Mouse (Mus musculus): Measurements from ENCODE around the gene March8. TPM values are rescaled to one million over a fixed set of nuclear protein-coding genes. Genes with fewer than 3 reads are reported as not detected.

March8 gene
- polyA plus RNA-seq, 1 experiment from 2014 or later: 24.0 TPM

- Histone ChIP-seq H3K27me3 (ENCODE audit: control insufficient read depth, insufficient read depth, low read length) (no peaks in the 10 kb centered on the region), H3K4me1 (replicated peaks; ENCODE audit: control insufficient read depth, insufficient read depth) (no peaks in the 10 kb centered on the region), H3K4me2 (replicated peaks; ENCODE audit: low read depth) (no peak overlapping the region), H3K9me3 (ENCODE audit: control insufficient read depth, low read length) (no peaks in the 10 kb centered on the region), H3K9ac (ENCODE audit: low read length) (no peak overlapping the region), H3K36me3 (ENCODE audit: control insufficient read depth, insufficient read depth, low read length) (no peaks in the 10 kb centered on the region), H3K4me3 (ENCODE audit: low read depth, low read length) (no peak overlapping the region), H3K27ac (replicated peaks) (no peak overlapping the region)
- peak; percentile 5 for DNase-seq (ENCODE audit: low spot score)
- no peak for TF ChIP-seq EP300 (optimal IDR thresholded peaks at IDR 0.05)
- no peak for TF ChIP-seq CTCF (IDR thresholded peaks at IDR 0.05; ENCODE audit: low read depth)
- ATAC-seq (ENCODE audit: low FRiP score, low TSS enrichment): no peak
- 76% methylated on average over 2 of the region's 2 CpGs for WGBS
Measured at GRCm38 (mm10) chr6:116394916-116395648, 57.3 kb downstream of the March8 start.

GRCm38 (mm10) chr6:116397621-116398020, 59.8 kb downstream of the March8 start:
- WGBS: 62% methylated on average over 6 of the region's 6 CpGs

GRCm38 (mm10) chr6:116398136-116398535, 60.3 kb downstream of the March8 start:
- 83% methylated on average over 2 of the region's 2 CpGs for WGBS
- ATAC-seq (ENCODE audit: low FRiP score, low TSS enrichment) (no peak), DNase-seq (ENCODE audit: low spot score) (no peak)

More at GRCm38 (mm10) chr6:116397621-116398020, 59.8 kb downstream of the March8 start:
- H3K27me3 ChIP-seq (ENCODE audit: control insufficient read depth, insufficient read depth, low read length): no peaks in the 10 kb centered on the region
- H3K9me3 ChIP-seq (ENCODE audit: control insufficient read depth, low read length): no peaks in the 10 kb centered on the region
- DNase-seq (ENCODE audit: low spot score): no peak
- H3K4me3 ChIP-seq (ENCODE audit: low read depth, low read length): no peak overlapping the region
- H3K9ac ChIP-seq (ENCODE audit: low read length): no peak overlapping the region
- H3K27ac ChIP-seq (replicated peaks): no peak overlapping the region
- H3K36me3 ChIP-seq (ENCODE audit: control insufficient read depth, insufficient read depth, low read length): peaks cover 2% of the 10 kb centered on the region; the same call in 1 of the 2 replicates
- H3K4me2 ChIP-seq (replicated peaks; ENCODE audit: low read depth): no peak overlapping the region
- H3K4me1 ChIP-seq (replicated peaks; ENCODE audit: control insufficient read depth, insufficient read depth): no peaks in the 10 kb centered on the region
- ATAC-seq (ENCODE audit: low FRiP score, low TSS enrichment): no peak
- TF ChIP-seq EP300 (optimal IDR thresholded peaks at IDR 0.05): no peak
- no peak for TF ChIP-seq CTCF (IDR thresholded peaks at IDR 0.05; ENCODE audit: low read depth)

DNA sequence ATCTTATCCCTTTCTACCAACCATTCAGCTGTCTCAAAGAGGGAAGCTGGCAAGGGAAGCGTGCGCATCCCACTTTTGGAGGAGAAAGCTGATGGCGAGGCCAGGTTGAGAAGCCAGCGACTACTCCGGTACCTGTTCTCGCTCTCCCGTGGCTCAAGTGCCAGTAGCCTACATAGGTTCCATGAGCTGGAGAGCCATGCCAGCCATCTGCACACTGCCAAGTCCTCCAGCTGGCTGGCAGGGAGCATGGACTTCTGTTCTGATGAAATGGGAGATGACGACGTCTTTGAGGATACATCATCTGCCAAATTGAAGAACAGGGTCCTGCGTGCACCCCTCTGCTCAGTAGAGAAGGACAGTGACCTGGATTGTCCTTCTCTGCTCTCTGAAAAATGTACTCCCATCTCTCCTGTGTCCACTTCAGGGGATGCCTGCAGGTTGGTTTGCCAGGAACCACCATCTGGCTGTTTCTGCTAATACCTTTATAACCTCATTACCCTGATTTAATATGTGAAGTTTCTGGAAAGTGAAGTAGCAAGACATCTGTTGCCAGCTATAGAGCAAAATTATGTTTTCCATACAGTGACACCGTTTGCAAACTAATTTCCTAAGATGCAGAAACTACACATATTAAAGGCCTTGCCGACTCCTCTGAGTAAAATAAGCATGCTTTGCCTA, 64.1 kb downstream of the March8 start:
- Histone ChIP-seq H3K27ac (replicated peaks) (no peak overlapping the region), H3K9me3 (ENCODE audit: control insufficient read depth, low read length) (no peaks in the 10 kb centered on the region), H3K4me2 (replicated peaks; ENCODE audit: low read depth) (no peak overlapping the region), H3K27me3 (ENCODE audit: control insufficient read depth, insufficient read depth, low read length) (no peaks in the 10 kb centered on the region), H3K4me3 (ENCODE audit: low read depth, low read length) (no peak overlapping the region), H3K4me1 (replicated peaks; ENCODE audit: control insufficient read depth, insufficient read depth) (no peaks in the 10 kb centered on the region), H3K9ac (ENCODE audit: low read length) (no peak overlapping the region), H3K36me3 (ENCODE audit: control insufficient read depth, insufficient read depth, low read length) (peaks cover 5% of the 10 kb centered on the region; the same call in 1 of the 2 replicates)
- ATAC-seq (ENCODE audit: low FRiP score, low TSS enrichment) (no peak), DNase-seq (ENCODE audit: low spot score) (no peak)
- WGBS: 96% methylated on average over 12 of the region's 12 CpGs
- TF ChIP-seq CTCF (IDR thresholded peaks at IDR 0.05; ENCODE audit: low read depth) (no peak), EP300 (optimal IDR thresholded peaks at IDR 0.05) (no peak)

More at GRCm38 (mm10) chr6:116398136-116398535, 60.3 kb downstream of the March8 start:
- Histone ChIP-seq H3K4me2 (replicated peaks; ENCODE audit: low read depth) (no peak overlapping the region), H3K9ac (ENCODE audit: low read length) (no peak overlapping the region), H3K4me1 (replicated peaks; ENCODE audit: control insufficient read depth, insufficient read depth) (no peaks in the 10 kb centered on the region), H3K27me3 (ENCODE audit: control insufficient read depth, insufficient read depth, low read length) (no peaks in the 10 kb centered on the region), H3K9me3 (ENCODE audit: control insufficient read depth, low read length) (no peaks in the 10 kb centered on the region), H3K36me3 (ENCODE audit: control insufficient read depth, insufficient read depth, low read length) (peaks cover 2% of the 10 kb centered on the region; the same call in 1 of the 2 replicates), H3K4me3 (ENCODE audit: low read depth, low read length) (no peak overlapping the region), H3K27ac (replicated peaks) (no peak overlapping the region)
- TF ChIP-seq EP300 (optimal IDR thresholded peaks at IDR 0.05): no peak
- no peak for TF ChIP-seq CTCF (IDR thresholded peaks at IDR 0.05; ENCODE audit: low read depth)

- Histone ChIP-seq H3K9me3 (ENCODE audit: control insufficient read depth, low read length) (no peaks in the 10 kb centered on the region), H3K4me3 (ENCODE audit: low read depth, low read length) (no peak overlapping the region), H3K27ac (replicated peaks) (no peak overlapping the region), H3K27me3 (ENCODE audit: control insufficient read depth, insufficient read depth, low read length) (no peaks in the 10 kb centered on the region), H3K9ac (ENCODE audit: low read length) (no peak overlapping the region), H3K4me2 (replicated peaks; ENCODE audit: low read depth) (no peak overlapping the region), H3K36me3 (ENCODE audit: control insufficient read depth, insufficient read depth, low read length) (peaks cover 5% of the 10 kb centered on the region; the same call in 1 of the 2 replicates), H3K4me1 (replicated peaks; ENCODE audit: control insufficient read depth, insufficient read depth) (no peaks in the 10 kb centered on the region)
- 91% methylated on average over 3 of the region's 3 CpGs for WGBS
- TF ChIP-seq CTCF (IDR thresholded peaks at IDR 0.05; ENCODE audit: low read depth) (no peak), EP300 (optimal IDR thresholded peaks at IDR 0.05) (no peak)
- no peak for ATAC-seq (ENCODE audit: low FRiP score, low TSS enrichment)
- no peak for DNase-seq (ENCODE audit: low spot score)
Measured at GRCm38 (mm10) chr6:116402426-116402825, 64.6 kb downstream of the March8 start.

GRCm38 (mm10) chr6:116405243-116405642, 67.4 kb downstream of the March8 start:
- 88% methylated on average over 9 of the region's 9 CpGs for WGBS

More at GRCm38 (mm10) chr6:116405243-116405642, 67.4 kb downstream of the March8 start:
- DNase-seq (ENCODE audit: low spot score) (no peak), ATAC-seq (ENCODE audit: low FRiP score, low TSS enrichment) (no peak)
- no peaks in the 10 kb centered on the region for H3K9me3 ChIP-seq (ENCODE audit: control insufficient read depth, low read length)
- H3K36me3 ChIP-seq (ENCODE audit: control insufficient read depth, insufficient read depth, low read length): peaks cover 5% of the 10 kb centered on the region; the same call in 1 of the 2 replicates
- no peak overlapping the region for H3K9ac ChIP-seq (ENCODE audit: low read length)
- no peak overlapping the region for H3K4me2 ChIP-seq (replicated peaks; ENCODE audit: low read depth)
- H3K4me1 ChIP-seq (replicated peaks; ENCODE audit: control insufficient read depth, insufficient read depth): no peaks in the 10 kb centered on the region
- no peak overlapping the region for H3K4me3 ChIP-seq (ENCODE audit: low read depth, low read length)
- TF ChIP-seq CTCF (IDR thresholded peaks at IDR 0.05; ENCODE audit: low read depth) (no peak), EP300 (optimal IDR thresholded peaks at IDR 0.05) (no peak)
- H3K27ac ChIP-seq (replicated peaks): no peak overlapping the region
- no peaks in the 10 kb centered on the region for H3K27me3 ChIP-seq (ENCODE audit: control insufficient read depth, insufficient read depth, low read length)

Measured in stomach, postnatal 0 days (tissue).